Mouse (Mus musculus) mesoderm, embryonic 11.5 days (tissue): ENCODE data around the gene Iqch.

Experiments
- DNase-seq: peaks from one replicate; pipeline ENCODE4 v3.0.0-alpha.2; 2012; ENCODE audit warnings: low read depth, low spot score

Gene Iqch

GRCm38 (mm10) chr9:63377270-63378142, 224.8 kb downstream of the Iqch start, which contains the start of gene Map2k5:
Gene Map2k5 (minus strand): TSS chr9:63377902.
- peak; percentile 81 for DNase-seq

- no peak for DNase-seq
Measured at GRCm38 (mm10) chr9:63373315-63373714, 229.0 kb downstream of the Iqch start.

- DNase-seq = no peak
Measured at GRCm38 (mm10) chr9:63372541-63372940, 229.8 kb downstream of the Iqch start.
